Mouse (Mus musculus): ENCODE data around the gene Eps15. TPM values are rescaled to one million over a fixed set of nuclear protein-coding genes. Genes with fewer than 3 reads are reported as not detected.

Eps15 gene
- polyA plus RNA-seq, 1 experiment from 2014 or later = 35.7 TPM

- WGBS (ENCODE audit: insufficient replicate concordance) = 59% methylated on average over 1 of the region's 1 CpGs
- no peak for ATAC-seq (ENCODE audit: low read depth)
- Histone ChIP-seq H3K4me2 (ENCODE audit: low read depth, low read length) (no peak overlapping the region), H3K27me3 (ENCODE audit: control insufficient read depth, insufficient read depth, low read depth, low read length) (no peaks in the 10 kb centered on the region), H3K36me3 (ENCODE audit: control insufficient read depth, insufficient read depth) (no peaks in the 10 kb centered on the region), H3K9me3 (replicated peaks; ENCODE audit: control insufficient read depth, low read length) (no peaks in the 10 kb centered on the region), H3K27ac (ENCODE audit: low read length) (no peak overlapping the region), H3K4me1 (ENCODE audit: control insufficient read depth, low read depth, low read length) (peaks cover 14% of the 10 kb centered on the region), H3K9ac (ENCODE audit: low read depth, low read length) (no peak overlapping the region), H3K4me3 (ENCODE audit: low read depth, low read length) (no peak overlapping the region)
Observed at GRCm38 (mm10) chr4:109417998-109418397, 137.9 kb downstream of the Eps15 start.

GRCm38 (mm10) chr4:109419017-109419416 lies 138.9 kb downstream of the Eps15 start:
- Histone ChIP-seq H3K27ac (ENCODE audit: low read length) (no peak overlapping the region), H3K4me1 (ENCODE audit: control insufficient read depth, low read depth, low read length) (peaks cover 9% of the 10 kb centered on the region)
- WGBS (ENCODE audit: insufficient replicate concordance) = 16% methylated on average over 3 of the region's 3 CpGs

GRCm38 (mm10) chr4:109419563-109419962 lies 139.5 kb downstream of the Eps15 start:
- H3K9ac ChIP-seq (ENCODE audit: low read depth, low read length) = no peak overlapping the region
- ATAC-seq (ENCODE audit: low read depth) = no peak
- H3K27ac ChIP-seq (ENCODE audit: low read length) = no peak overlapping the region
- no peaks in the 10 kb centered on the region for H3K9me3 ChIP-seq (replicated peaks; ENCODE audit: control insufficient read depth, low read length)
- no peak overlapping the region for H3K4me2 ChIP-seq (ENCODE audit: low read depth, low read length)
- WGBS (ENCODE audit: insufficient replicate concordance) = 74% methylated on average over 4 of the region's 4 CpGs
- no peaks in the 10 kb centered on the region for H3K27me3 ChIP-seq (ENCODE audit: control insufficient read depth, insufficient read depth, low read depth, low read length)
- no peak overlapping the region for H3K4me3 ChIP-seq (ENCODE audit: low read depth, low read length)
- peaks cover 4% of the 10 kb centered on the region for H3K4me1 ChIP-seq (ENCODE audit: control insufficient read depth, low read depth, low read length)
- H3K36me3 ChIP-seq (ENCODE audit: control insufficient read depth, insufficient read depth) = no peaks in the 10 kb centered on the region

More at GRCm38 (mm10) chr4:109419017-109419416, 138.9 kb downstream of the Eps15 start:
- Histone ChIP-seq H3K4me2 (ENCODE audit: low read depth, low read length) (no peak overlapping the region), H3K9ac (ENCODE audit: low read depth, low read length) (no peak overlapping the region), H3K9me3 (replicated peaks; ENCODE audit: control insufficient read depth, low read length) (no peaks in the 10 kb centered on the region), H3K4me3 (ENCODE audit: low read depth, low read length) (no peak overlapping the region), H3K36me3 (ENCODE audit: control insufficient read depth, insufficient read depth) (no peaks in the 10 kb centered on the region), H3K27me3 (ENCODE audit: control insufficient read depth, insufficient read depth, low read depth, low read length) (no peaks in the 10 kb centered on the region)
- no peak for ATAC-seq (ENCODE audit: low read depth)

- Histone ChIP-seq H3K27ac (ENCODE audit: low read length) (no peak overlapping the region), H3K4me2 (ENCODE audit: low read depth, low read length) (no peak overlapping the region), H3K9me3 (replicated peaks; ENCODE audit: control insufficient read depth, low read length) (no peaks in the 10 kb centered on the region), H3K27me3 (ENCODE audit: control insufficient read depth, insufficient read depth, low read depth, low read length) (no peaks in the 10 kb centered on the region), H3K36me3 (ENCODE audit: control insufficient read depth, insufficient read depth) (no peaks in the 10 kb centered on the region), H3K9ac (ENCODE audit: low read depth, low read length) (no peak overlapping the region), H3K4me3 (ENCODE audit: low read depth, low read length) (no peak overlapping the region), H3K4me1 (ENCODE audit: control insufficient read depth, low read depth, low read length) (no peaks in the 10 kb centered on the region; the same call in none of the 2 replicates)
- ATAC-seq (ENCODE audit: low read depth) = peak; percentile 30; the same call in 1 of the 2 replicates
- WGBS (ENCODE audit: insufficient replicate concordance) = 59% methylated on average over 8 of the region's 8 CpGs
Observed at GRCm38 (mm10) chr4:109420138-109420795, 140.2 kb downstream of the Eps15 start.

GRCm38 (mm10) chr4:109421608-109422007 lies 141.5 kb downstream of the Eps15 start:
- 0 out of 2 replicates have a peak, but pooled peaks have one; percentile 10 for ATAC-seq (ENCODE audit: low read depth)
- Histone ChIP-seq H3K4me1 (ENCODE audit: control insufficient read depth, low read depth, low read length) (no peaks in the 10 kb centered on the region; the same call in none of the 2 replicates), H3K27me3 (ENCODE audit: control insufficient read depth, insufficient read depth, low read depth, low read length) (no peaks in the 10 kb centered on the region), H3K4me3 (ENCODE audit: low read depth, low read length) (no peak overlapping the region), H3K4me2 (ENCODE audit: low read depth, low read length) (no peak overlapping the region), H3K27ac (ENCODE audit: low read length) (no peak overlapping the region), H3K9ac (ENCODE audit: low read depth, low read length) (no peak overlapping the region), H3K9me3 (replicated peaks; ENCODE audit: control insufficient read depth, low read length) (no peaks in the 10 kb centered on the region), H3K36me3 (ENCODE audit: control insufficient read depth, insufficient read depth) (no peaks in the 10 kb centered on the region)
- WGBS (ENCODE audit: insufficient replicate concordance) = 77% methylated on average over 7 of the region's 7 CpGs

GRCm38 (mm10) chr4:109422436-109422835 lies 142.4 kb downstream of the Eps15 start:
- no peak overlapping the region for H3K4me2 ChIP-seq (ENCODE audit: low read depth, low read length)
- no peaks in the 10 kb centered on the region for H3K36me3 ChIP-seq (ENCODE audit: control insufficient read depth, insufficient read depth)
- no peak overlapping the region for H3K9ac ChIP-seq (ENCODE audit: low read depth, low read length)
- no peaks in the 10 kb centered on the region for H3K9me3 ChIP-seq (replicated peaks; ENCODE audit: control insufficient read depth, low read length)
- no peak overlapping the region for H3K4me3 ChIP-seq (ENCODE audit: low read depth, low read length)
- 73% methylated on average over 6 of the region's 6 CpGs for WGBS (ENCODE audit: insufficient replicate concordance)
- H3K4me1 ChIP-seq (ENCODE audit: control insufficient read depth, low read depth, low read length) = no peaks in the 10 kb centered on the region; the same call in none of the 2 replicates
- ATAC-seq (ENCODE audit: low read depth) = no peak
- H3K27me3 ChIP-seq (ENCODE audit: control insufficient read depth, insufficient read depth, low read depth, low read length) = no peaks in the 10 kb centered on the region
- H3K27ac ChIP-seq (ENCODE audit: low read length) = no peak overlapping the region

GRCm38 (mm10) chr4:109423438-109423837 lies 143.4 kb downstream of the Eps15 start:
- no peak overlapping the region for H3K9ac ChIP-seq (ENCODE audit: low read depth, low read length)
- H3K4me3 ChIP-seq (ENCODE audit: low read depth, low read length) = no peak overlapping the region
- 46% methylated on average over 2 of the region's 2 CpGs for WGBS (ENCODE audit: insufficient replicate concordance)
- no peak overlapping the region for H3K4me2 ChIP-seq (ENCODE audit: low read depth, low read length)
- no peaks in the 10 kb centered on the region for H3K36me3 ChIP-seq (ENCODE audit: control insufficient read depth, insufficient read depth)
- no peak for ATAC-seq (ENCODE audit: low read depth)
- no peaks in the 10 kb centered on the region; the same call in 1 of the 2 replicates for H3K4me1 ChIP-seq (ENCODE audit: control insufficient read depth, low read depth, low read length)
- no peaks in the 10 kb centered on the region for H3K9me3 ChIP-seq (replicated peaks; ENCODE audit: control insufficient read depth, low read length)
- no peaks in the 10 kb centered on the region for H3K27me3 ChIP-seq (ENCODE audit: control insufficient read depth, insufficient read depth, low read depth, low read length)
- no peak overlapping the region for H3K27ac ChIP-seq (ENCODE audit: low read length)

- Histone ChIP-seq H3K4me2 (ENCODE audit: low read depth, low read length) (no peak overlapping the region), H3K9me3 (replicated peaks; ENCODE audit: control insufficient read depth, low read length) (no peaks in the 10 kb centered on the region), H3K27ac (ENCODE audit: low read length) (no peak overlapping the region), H3K27me3 (ENCODE audit: control insufficient read depth, insufficient read depth, low read depth, low read length) (no peaks in the 10 kb centered on the region), H3K9ac (ENCODE audit: low read depth, low read length) (no peak overlapping the region), H3K36me3 (ENCODE audit: control insufficient read depth, insufficient read depth) (no peaks in the 10 kb centered on the region), H3K4me3 (ENCODE audit: low read depth, low read length) (no peak overlapping the region), H3K4me1 (ENCODE audit: control insufficient read depth, low read depth, low read length) (peaks cover 14% of the 10 kb centered on the region)
- WGBS (ENCODE audit: insufficient replicate concordance) = 24% methylated on average over 1 of the region's 1 CpGs
- no peak for ATAC-seq (ENCODE audit: low read depth)
Observed at GRCm38 (mm10) chr4:109427058-109427457, 147.0 kb downstream of the Eps15 start.

- Histone ChIP-seq H3K4me2 (ENCODE audit: low read depth, low read length) (no peak overlapping the region), H3K36me3 (ENCODE audit: control insufficient read depth, insufficient read depth) (no peaks in the 10 kb centered on the region), H3K4me1 (ENCODE audit: control insufficient read depth, low read depth, low read length) (peaks cover 25% of the 10 kb centered on the region), H3K4me3 (ENCODE audit: low read depth, low read length) (no peak overlapping the region), H3K27ac (ENCODE audit: low read length) (no peak overlapping the region), H3K27me3 (ENCODE audit: control insufficient read depth, insufficient read depth, low read depth, low read length) (no peaks in the 10 kb centered on the region), H3K9ac (ENCODE audit: low read depth, low read length) (no peak overlapping the region), H3K9me3 (replicated peaks; ENCODE audit: control insufficient read depth, low read length) (no peaks in the 10 kb centered on the region)
- 88% methylated on average over 7 of the region's 7 CpGs for WGBS (ENCODE audit: insufficient replicate concordance)
- ATAC-seq (ENCODE audit: low read depth) = no peak
Observed at GRCm38 (mm10) chr4:109430250-109430649, 150.2 kb downstream of the Eps15 start.

Measured in liver, embryonic 16.5 days (tissue).